8 mouse cellular contexts compared by ENCODE assay signal in genomic region chr17:27797341-27797872, GRCm38 (mm10). TPM values are rescaled to one million over a fixed set of nuclear protein-coding genes. Genes with fewer than 3 reads are reported as not detected.
DNase-seq lines count a peak whose midpoint lies in the region; ATAC-seq and TF ChIP-seq lines count a peak whose summit lies in the region.
"Had no signal": no experiment of that assay in that cellular context is flagged by ENCODE, and none has a peak within 500 bp of the region (broad histone marks: within the 10 kb centered on the region; RNA-seq: fewer than 3 reads in every experiment).

No protein-coding gene starts in this region.

- 27% methylated on average over 11 of the region's 11 CpGs for WGBS in intestine, embryonic 14.5 days
- 14% methylated on average over 11 of the region's 11 CpGs for WGBS in midbrain, postnatal 0 days

- H3K4me3 ChIP-seq in intestine, embryonic 14.5 days (ENCODE audit: low read depth, low read length): 0 out of 2 replicates have a peak overlapping the region, but pooled peaks have one; percentile 6
- H3K4me3 ChIP-seq in midbrain, postnatal 0 days (ENCODE audit: low read depth, low read length): no peak overlapping the region
- H3K4me3 ChIP-seq: myocyte had no signal

- TF ChIP-seq CTCF in midbrain, postnatal 0 days (IDR thresholded peaks at IDR 0.05): no peak

- H3K4me2 ChIP-seq in intestine, embryonic 14.5 days (ENCODE audit: low read length): peak overlapping the region; percentile 39
- peak overlapping the region; percentile 22; the same call in 1 of the 2 replicates for H3K4me2 ChIP-seq in midbrain, postnatal 0 days (ENCODE audit: low read depth, low read length, poor library complexity, severe bottlenecking)

- H3K4me1 ChIP-seq in intestine, embryonic 14.5 days (replicated peaks; ENCODE audit: control insufficient read depth, insufficient read depth, low read length): peaks cover 38% of the 10 kb centered on the region
- H3K4me1 ChIP-seq in midbrain, postnatal 0 days (ENCODE audit: insufficient read depth, low read length): peaks cover 4% of the 10 kb centered on the region

- H3K36me3 ChIP-seq in intestine, embryonic 14.5 days (ENCODE audit: control insufficient read depth, insufficient read depth, low read length): peaks cover 6% of the 10 kb centered on the region
- no peaks in the 10 kb centered on the region for H3K36me3 ChIP-seq in midbrain, postnatal 0 days (ENCODE audit: insufficient read depth, low read length)

- no peaks in the 10 kb centered on the region for H3K9me3 ChIP-seq in intestine, embryonic 14.5 days (ENCODE audit: control insufficient read depth, low read length)
- H3K9me3 ChIP-seq in midbrain, postnatal 0 days (ENCODE audit: low read length): no peaks in the 10 kb centered on the region

- DNase-seq in R1 (ENCODE audit: low read depth, low spot score): peak; percentile 28
- peak; percentile 75 to 83 for DNase-seq in cerebellum, postnatal 10 days
- peak; percentile 15 to 39 for DNase-seq in gastrocnemius, adult 8-10 months (ENCODE audit: low spot score in 2 of 2)
- DNase-seq in intestine, embryonic 14.5 days (ENCODE audit: low spot score): peak; percentile 71
- DNase-seq in liver: peak; percentile 30
- peak; percentile 67 for DNase-seq in midbrain, postnatal 0 days (ENCODE audit: low spot score)
- DNase-seq in yolk sac, embryonic 10.5 days (ENCODE audit: low spot score): peak; percentile 47

- ATAC-seq in intestine, embryonic 14.5 days (replicated peaks; ENCODE audit: low FRiP score, low TSS enrichment, low read depth): no peak; the same call in 1 of the 2 replicates
- no peak for ATAC-seq in midbrain, postnatal 0 days (ENCODE audit: low FRiP score)

- H3K9ac ChIP-seq in intestine, embryonic 14.5 days (ENCODE audit: low read length): 0 out of 2 replicates have a peak overlapping the region, but pooled peaks have one; percentile 1
- peak overlapping the region; percentile 33 for H3K9ac ChIP-seq in midbrain, postnatal 0 days (replicated peaks; ENCODE audit: low read length, poor library complexity, severe bottlenecking)

- peak overlapping the region; percentile 66 for H3K27ac ChIP-seq in intestine, embryonic 14.5 days (ENCODE audit: low read depth)
- H3K27ac ChIP-seq in midbrain, postnatal 0 days (ENCODE audit: low read depth, low read length): peak overlapping the region; percentile 57; the same call in 1 of the 2 replicates

- H3K27me3 ChIP-seq in intestine, embryonic 14.5 days (replicated peaks; ENCODE audit: control insufficient read depth, insufficient read depth, low read length): no peaks in the 10 kb centered on the region
- H3K27me3 ChIP-seq in midbrain, postnatal 0 days (ENCODE audit: insufficient read depth, low read length): no peaks in the 10 kb centered on the region

RNA-seq across cellular contexts. Expression of gene D17Wsu92e, which starts 23.0 kb away (rescaled TPM):
- 100 to 1,000 TPM; 224 to 253 (median 227) TPM for total RNA-seq in gastrocnemius, adult 8-10 months (2022)
- polyA plus RNA-seq in intestine, embryonic 14.5 days (2014; fragmentation: Nextera tagmentation; extraction: Ambion mirVana): 20.1 and 23.4 TPM in 2 replicates
- total RNA-seq in midbrain, postnatal 0 days (2014; rRNA removed): 72.8 and 73.8 TPM in 2 replicates
- 8.3 and 8.7 TPM in 2 replicates for polyA plus RNA-seq in midbrain, postnatal 0 days (2015; fragmentation: Nextera tagmentation; extraction: Ambion mirVana)

RNA-seq across cellular contexts. Expression of gene Snrpc, which starts 40.5 kb away (rescaled TPM):
- 10 to 100 TPM; 52.1 to 64.3 (median 59.5) TPM for total RNA-seq in gastrocnemius, adult 8-10 months (2022)
- 302 and 314 TPM in 2 replicates for polyA plus RNA-seq in intestine, embryonic 14.5 days (2014; fragmentation: Nextera tagmentation; extraction: Ambion mirVana)
- total RNA-seq in midbrain, postnatal 0 days (2014; rRNA removed): 112 and 140 TPM in 2 replicates
- polyA plus RNA-seq in midbrain, postnatal 0 days (2015; fragmentation: Nextera tagmentation; extraction: Ambion mirVana): 210 and 216 TPM in 2 replicates

RNA-seq across cellular contexts. Expression of gene Uhrf1bp1, which starts 58.8 kb away (rescaled TPM):
- 10 to 100 TPM; 21.0 to 30.9 (median 28.8) TPM for total RNA-seq in gastrocnemius, adult 8-10 months (2022)
- 5.8 and 6.6 TPM in 2 replicates for polyA plus RNA-seq in intestine, embryonic 14.5 days (2014; fragmentation: Nextera tagmentation; extraction: Ambion mirVana)
- total RNA-seq in midbrain, postnatal 0 days (2014; rRNA removed): 18.0 and 19.9 TPM in 2 replicates
- polyA plus RNA-seq in midbrain, postnatal 0 days (2015; fragmentation: Nextera tagmentation; extraction: Ambion mirVana): 3.9 and 4.5 TPM in 2 replicates

Comparison
In these comparisons a context has a peak if more than half of its experiments do, and no peak if none do; other contexts are left out.
1. DNase-seq: peak in every context shown above with its lines; median percentile 79 in cerebellum, postnatal 10 days; 71 in intestine, embryonic 14.5 days; 67 in midbrain, postnatal 0 days; 47 in yolk sac, embryonic 10.5 days; 30 in liver; 28 in R1; 27 in gastrocnemius, adult 8-10 months.